8 mouse cellular contexts compared by ENCODE assay signal in genomic region chr7:13024805-13025204, GRCm38 (mm10). TPM values are rescaled to one million over a fixed set of nuclear protein-coding genes. Genes with fewer than 3 reads are reported as not detected.
DNase-seq lines count a peak whose midpoint lies in the region; ATAC-seq and TF ChIP-seq lines count a peak whose summit lies in the region.

No protein-coding gene starts in this region.

- H3K27me3 ChIP-seq in E14TG2a.4 (ENCODE audit: insufficient read depth, low read length) = no peaks in the 10 kb centered on the region
- no peaks in the 10 kb centered on the region for H3K27me3 ChIP-seq in forebrain, embryonic 14.5 days (replicated peaks; ENCODE audit: control insufficient read depth, insufficient read depth, low read length)
- H3K27me3 ChIP-seq in lung, embryonic 16.5 days (ENCODE audit: control insufficient read depth, insufficient read depth, low read depth, low read length) = no peaks in the 10 kb centered on the region

- peaks cover 55% of the 10 kb centered on the region for H3K4me1 ChIP-seq in E14TG2a.4 (replicated peaks; ENCODE audit: low read depth, low read length)
- H3K4me1 ChIP-seq in forebrain, embryonic 14.5 days (ENCODE audit: control insufficient read depth, insufficient read depth, low read length) = peaks cover 11% of the 10 kb centered on the region
- peaks cover 20% of the 10 kb centered on the region for H3K4me1 ChIP-seq in lung, embryonic 16.5 days (replicated peaks; ENCODE audit: control insufficient read depth, insufficient read depth, low read length)

- peak overlapping the region; percentile 99 for H3K27ac ChIP-seq in forebrain, embryonic 14.5 days (ENCODE audit: low read depth, low read length)
- H3K27ac ChIP-seq in lung, embryonic 16.5 days (ENCODE audit: low read length) = peak overlapping the region; percentile 100

- peak overlapping the region; percentile 87 for H3K4me2 ChIP-seq in forebrain, embryonic 14.5 days (ENCODE audit: low read length)
- peak overlapping the region; percentile 96 for H3K4me2 ChIP-seq in lung, embryonic 16.5 days (ENCODE audit: low read depth, low read length)

- peak overlapping the region; percentile 100 for H3K4me3 ChIP-seq in E14TG2a.4 (replicated peaks; ENCODE audit: low read length)
- H3K4me3 ChIP-seq in forebrain, embryonic 14.5 days (ENCODE audit: low read depth, low read length) = peak overlapping the region; percentile 92
- H3K4me3 ChIP-seq in lung, embryonic 16.5 days (ENCODE audit: low read length) = peak overlapping the region; percentile 93

- H3K9ac ChIP-seq in forebrain, embryonic 14.5 days (ENCODE audit: low read length) = peak overlapping the region; percentile 96
- peak overlapping the region; percentile 96 for H3K9ac ChIP-seq in lung, embryonic 16.5 days (ENCODE audit: low read length)

- WGBS in forebrain, embryonic 14.5 days = 0% methylated on average over 42 of the region's 44 CpGs
- WGBS in lung, embryonic 16.5 days = under 1% methylated on average over 33 of the region's 44 CpGs

- no peak for TF ChIP-seq CTCF in E14TG2a.4 (conservative IDR thresholded peaks at IDR 0.05; ENCODE audit: low read length)

- no peaks in the 10 kb centered on the region for H3K9me3 ChIP-seq in E14TG2a.4 (ENCODE audit: low read length)
- H3K9me3 ChIP-seq in forebrain, embryonic 14.5 days (replicated peaks; ENCODE audit: control insufficient read depth, low read length) = no peaks in the 10 kb centered on the region
- no peaks in the 10 kb centered on the region for H3K9me3 ChIP-seq in lung, embryonic 16.5 days (ENCODE audit: control insufficient read depth, low read length)

- ATAC-seq in cerebellum, adult (ENCODE audit: insufficient number of reproducible peaks, low FRiP score, low TSS enrichment) = peak; percentile 28
- peak; percentile 67 for ATAC-seq in forebrain, embryonic 14.5 days
- peak; percentile 48 for ATAC-seq in lung, embryonic 16.5 days (ENCODE audit: low read depth)

- DNase-seq in forebrain, embryonic 14.5 days (ENCODE audit: low spot score) = peak; percentile 80
- peak; percentile 35 for DNase-seq in heart, postnatal 25 days (ENCODE audit: low spot score)
- DNase-seq in layer of hippocampus, adult 8-10 months (ENCODE audit: low spot score in 2 of 2) = peak; percentile 78 to 79
- peak; percentile 67 for DNase-seq in ovary, postnatal 14 days (ENCODE audit: low spot score)
- DNase-seq in thymus, postnatal 14 days = peak; percentile 89

- H3K36me3 ChIP-seq in E14TG2a.4 (ENCODE audit: insufficient read depth, low read length) = peaks cover 49% of the 10 kb centered on the region
- peaks cover 46% of the 10 kb centered on the region for H3K36me3 ChIP-seq in forebrain, embryonic 14.5 days (ENCODE audit: control insufficient read depth, insufficient read depth, low read length)
- H3K36me3 ChIP-seq in lung, embryonic 16.5 days (ENCODE audit: control insufficient read depth, insufficient read depth, low read length) = peaks cover 41% of the 10 kb centered on the region

- intact Hi-C loops in heart, postnatal 25 days (cut with DNase I) = no loop called here

RNA-seq across cellular contexts. Expression of gene Chmp2a, which starts 9.8 kb away (rescaled TPM):
- polyA plus RNA-seq in forebrain, embryonic 14.5 days (2014; fragmentation: Nextera tagmentation; extraction: Ambion mirVana) = 189 and 215 TPM in 2 replicates
- total RNA-seq in heart, postnatal 25 days (2021) = 100 to 1,000 TPM; 120 to 122 TPM
- 100 to 1,000 TPM; 145 to 152 (median 147) TPM for total RNA-seq in layer of hippocampus, adult 8-10 months (2022)
- polyA plus RNA-seq in lung, embryonic 16.5 days (2015; fragmentation: Nextera tagmentation; extraction: Ambion mirVana) = 157 and 173 TPM in 2 replicates

RNA-seq across cellular contexts. Expression of gene Ube2m, which starts 13.3 kb away (rescaled TPM):
- 73.4 and 77.9 TPM in 2 replicates for polyA plus RNA-seq in forebrain, embryonic 14.5 days (2014; fragmentation: Nextera tagmentation; extraction: Ambion mirVana)
- 100 to 1,000 TPM; 190 to 199 TPM for total RNA-seq in heart, postnatal 25 days (2021)
- total RNA-seq in layer of hippocampus, adult 8-10 months (2022) = 100 to 1,000 TPM; 188 to 210 (median 192) TPM
- polyA plus RNA-seq in lung, embryonic 16.5 days (2015; fragmentation: Nextera tagmentation; extraction: Ambion mirVana) = 25.8 and 31.6 TPM in 2 replicates

RNA-seq across cellular contexts. Expression of gene Zbtb45, which starts 15.0 kb away (rescaled TPM):
- 34.7 and 41.1 TPM in 2 replicates for polyA plus RNA-seq in forebrain, embryonic 14.5 days (2014; fragmentation: Nextera tagmentation; extraction: Ambion mirVana)
- total RNA-seq in heart, postnatal 25 days (2021) = 10 to 100 TPM in 1 of 2 experiments, 1 to 10 TPM in 1; 7.3 to 10.9 TPM
- 10 to 100 TPM; 27.0 to 29.6 (median 29.3) TPM for total RNA-seq in layer of hippocampus, adult 8-10 months (2022)
- polyA plus RNA-seq in lung, embryonic 16.5 days (2015; fragmentation: Nextera tagmentation; extraction: Ambion mirVana) = 28.1 and 28.2 TPM in 2 replicates

RNA-seq across cellular contexts. Expression of gene Trim28, which starts 25.9 kb away (rescaled TPM):
- 266 and 317 TPM in 2 replicates for polyA plus RNA-seq in forebrain, embryonic 14.5 days (2014; fragmentation: Nextera tagmentation; extraction: Ambion mirVana)
- total RNA-seq in heart, postnatal 25 days (2021) = 10 to 100 TPM; 86.8 to 96.2 TPM
- total RNA-seq in layer of hippocampus, adult 8-10 months (2022) = 100 to 1,000 TPM; 244 to 272 (median 252) TPM
- 190 and 195 TPM in 2 replicates for polyA plus RNA-seq in lung, embryonic 16.5 days (2015; fragmentation: Nextera tagmentation; extraction: Ambion mirVana)

RNA-seq across cellular contexts. Expression of gene Slc27a5, which starts 26.8 kb away (rescaled TPM):
- 0.10 TPM in 1 of 2 replicates, not detected in the other for polyA plus RNA-seq in forebrain, embryonic 14.5 days (2014; fragmentation: Nextera tagmentation; extraction: Ambion mirVana)
- total RNA-seq in heart, postnatal 25 days (2021) = not detected
- total RNA-seq in layer of hippocampus, adult 8-10 months (2022) = under 1 TPM in 3 of 4 experiments, not detected in 1; 0.27 to 0.47 (median 0.27) TPM
- 0.57 TPM in 1 of 2 replicates, not detected in the other for polyA plus RNA-seq in lung, embryonic 16.5 days (2015; fragmentation: Nextera tagmentation; extraction: Ambion mirVana)

Comparison
In these comparisons a context has a peak if more than half of its experiments do, and no peak if none do; other contexts are left out.
1. Peak in every context shown above with its lines: DNase-seq, ATAC-seq, H3K4me3 ChIP-seq and H3K27ac ChIP-seq.
2. DNase-seq: peak in every context shown above with its lines; median percentile 89 in thymus, postnatal 14 days; 80 in forebrain, embryonic 14.5 days; 78 in layer of hippocampus, adult 8-10 months; 67 in ovary, postnatal 14 days; 35 in heart, postnatal 25 days.